ENCODE assay signal across 23 mouse cellular contexts in the genomic region with DNA sequence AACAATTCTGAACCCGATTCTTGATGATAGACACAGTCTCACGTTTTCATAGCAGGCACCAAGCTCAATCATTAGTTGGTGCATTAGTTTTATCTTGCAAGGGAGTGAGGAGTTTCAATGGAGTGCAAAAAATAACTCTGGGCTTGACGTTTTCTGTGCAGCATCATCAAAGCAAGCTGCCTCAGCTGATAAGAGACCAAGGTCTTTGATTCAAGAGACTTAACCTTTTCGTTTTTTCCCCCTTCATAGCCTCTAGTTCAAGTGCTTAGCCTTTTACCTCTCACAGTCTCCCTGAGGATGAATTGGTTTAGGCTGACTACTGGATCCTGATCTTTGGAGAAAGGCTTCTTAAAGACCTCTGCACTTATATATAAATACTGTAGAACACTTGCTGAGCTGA.
DNase-seq lines count a peak whose midpoint lies in the region; ATAC-seq and TF ChIP-seq lines count a peak whose summit lies in the region.
"Had no signal": no experiment of that assay in that cellular context is flagged by ENCODE, and none has a peak within 500 bp of the region (broad histone marks: within the 10 kb centered on the region; RNA-seq: fewer than 3 reads in every experiment).

No protein-coding gene starts in this region.

- no peaks in the 10 kb centered on the region for H3K36me3 ChIP-seq in G1E (replicated peaks)
- H3K36me3 ChIP-seq in limb, embryonic 10.5 days = no peaks in the 10 kb centered on the region

- H3K4me1 ChIP-seq in G1E (ENCODE audit: insufficient read depth, low read depth, low read length) = peaks cover 76% of the 10 kb centered on the region
- H3K4me1 ChIP-seq in limb, embryonic 10.5 days = peaks cover 2% of the 10 kb centered on the region; the same call in 1 of the 2 replicates

- no peaks in the 10 kb centered on the region for H3K27me3 ChIP-seq in G1E (ENCODE audit: insufficient read depth, low read length)
- H3K27me3 ChIP-seq in limb, embryonic 10.5 days (ENCODE audit: low read depth, poor library complexity, severe bottlenecking) = no peaks in the 10 kb centered on the region
- H3K27me3 ChIP-seq: CH12.LX, Patski had no signal

- DNase-seq in adrenal gland, adult (ENCODE audit: inconsistent age in 2 of 2, low spot score in 1 of 2) = peak; percentile 5 to 59
- no peak for DNase-seq in adrenal gland, postnatal 4 days (ENCODE audit: low spot score in 2 of 2)
- DNase-seq in adrenal gland, adult 2 months = peak; percentile 7
- DNase-seq in adrenal gland, adult 8-10 months = no peak
- peak; percentile 43 for DNase-seq in G1E (ENCODE audit: low spot score)
- peak; percentile 5 for DNase-seq in limb, embryonic 10.5 days (ENCODE audit: low spot score)
- DNase-seq in left cerebral cortex, postnatal 36 days (ENCODE audit: low spot score in 2 of 2) = no peak
- DNase-seq: adrenal gland, postnatal 10 days; adrenal gland, postnatal 14 days; adrenal gland, postnatal 25 days; B cell, adult 2 months; cerebellum, adult 11 months; cerebellum, adult 11-12 months; cerebellum, adult 18-20 months; cerebellum, adult 2 months; cerebellum, adult 8-10 months; cerebellum, adult 9-10 months; cerebellum, adult 9-11 months had no signal

- no peaks in the 10 kb centered on the region for H3K9me3 ChIP-seq in G1E (replicated peaks)
- H3K9me3 ChIP-seq in limb, embryonic 10.5 days (replicated peaks) = no peaks in the 10 kb centered on the region

- ATAC-seq in G1E (ENCODE audit: extremely low read depth, insufficient number of reproducible peaks, low FRiP score, poor library complexity, severe bottlenecking) = peak; percentile 63
- no peak for ATAC-seq in erythroblast, adult 5-6 weeks (replicated peaks; ENCODE audit: low FRiP score, poor library complexity, severe bottlenecking)
- ATAC-seq: activated CD4-positive, CD25-positive, alpha-beta regulatory T cell, adult 4 months; CD4-positive, CD25-positive, alpha-beta regulatory T cell, adult 4 months; Patski had no signal

- intact Hi-C loops in left cerebral cortex, postnatal 36 days (cut with DNase I) = no loop called here

- no peak overlapping the region for H3K27ac ChIP-seq in limb, embryonic 10.5 days

- H3K4me3 ChIP-seq in G1E (ENCODE audit: low read depth, low read length) = no peak overlapping the region; the same call in 1 of the 2 replicates
- H3K4me3 ChIP-seq in limb, embryonic 10.5 days = no peak overlapping the region

- TF ChIP-seq CTCF in G1E (IDR thresholded peaks at IDR 0.05; ENCODE audit: low read depth, low read length) = no peak

- 68% methylated on average over 4 of the region's 4 CpGs for whole genome bisulfite sequencing in limb, embryonic 10.5 days

Comparison
In these comparisons a context has a peak if more than half of its experiments do, and no peak if none do; other contexts are left out.
1. DNase-seq: peak in adrenal gland, adult (2 of 2), adrenal gland, adult 2 months (single experiment), G1E (single experiment) and limb, embryonic 10.5 days (single experiment); none in adrenal gland, postnatal 4 days (0 of 2), adrenal gland, adult 8-10 months (single experiment) and left cerebral cortex, postnatal 36 days (0 of 2).